Mouse (Mus musculus): ENCODE measurements at regions not wholly inside any gene's neighbourhood (a gene's known extent, or its start where the extent isn't known, plus 50 kb on each side); places are given as distances from the start of the nearest gene placed in this dataset.

DNA sequence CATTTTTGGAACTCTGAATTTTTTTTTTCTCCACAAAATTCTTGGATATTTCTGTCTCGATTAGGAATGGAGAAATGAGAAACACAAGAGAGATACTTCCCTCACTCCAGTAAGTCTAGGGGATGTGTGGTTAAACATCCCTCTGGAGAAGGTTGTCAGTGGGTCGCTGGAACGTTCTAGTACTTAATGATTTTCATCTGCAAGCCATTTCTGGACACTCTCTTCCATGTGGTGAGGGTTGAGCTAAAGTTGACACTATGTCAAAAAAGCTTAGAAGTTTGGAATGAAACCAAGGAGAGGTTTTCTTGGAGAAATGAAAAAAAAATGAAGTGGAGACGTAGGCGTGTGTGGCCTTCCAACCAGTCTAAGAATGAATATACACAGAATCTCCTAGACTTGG is 268.0 kb downstream of the Hhipl2 start:
- Histone ChIP-seq H3K79me2 (ENCODE audit: control insufficient read depth, insufficient read depth) (no peaks in the 10 kb centered on the region), H3ac (ENCODE audit: control insufficient read depth, insufficient read length, low read depth) (no peak overlapping the region), H3K27me3 (ENCODE audit: control insufficient read depth, insufficient read depth, insufficient read length) (no peaks in the 10 kb centered on the region), H3K4me3 (ENCODE audit: insufficient read depth, poor library complexity, severe bottlenecking) (no peak overlapping the region), H3K36me3 (ENCODE audit: control insufficient read depth, insufficient read depth) (no peaks in the 10 kb centered on the region), H3K79me3 (ENCODE audit: low read depth) (no peaks in the 10 kb centered on the region)
- no peak for TF ChIP-seq CTCF (IDR thresholded peaks at IDR 0.05; ENCODE audit: control insufficient read depth, insufficient read depth, insufficient read length)
- no peak for TF ChIP-seq FOSL1 (IDR thresholded peaks at IDR 0.05; ENCODE audit: insufficient read depth, low read length, poor library complexity, severe bottlenecking)
- TF ChIP-seq USF1 (IDR thresholded peaks at IDR 0.05; ENCODE audit: low read depth): no peak
- TF ChIP-seq MAX (IDR thresholded peaks at IDR 0.05): no peak
- no peak for TF ChIP-seq CEBPB (IDR thresholded peaks at IDR 0.05; ENCODE audit: low read depth)
- no peak for TF ChIP-seq MYOD1 (IDR thresholded peaks at IDR 0.05; ENCODE audit: control insufficient read depth, insufficient read length, low read depth)
- TF ChIP-seq MYOG (IDR thresholded peaks at IDR 0.05; ENCODE audit: control insufficient read depth, extremely low read depth, insufficient read length): no peak

DNA sequence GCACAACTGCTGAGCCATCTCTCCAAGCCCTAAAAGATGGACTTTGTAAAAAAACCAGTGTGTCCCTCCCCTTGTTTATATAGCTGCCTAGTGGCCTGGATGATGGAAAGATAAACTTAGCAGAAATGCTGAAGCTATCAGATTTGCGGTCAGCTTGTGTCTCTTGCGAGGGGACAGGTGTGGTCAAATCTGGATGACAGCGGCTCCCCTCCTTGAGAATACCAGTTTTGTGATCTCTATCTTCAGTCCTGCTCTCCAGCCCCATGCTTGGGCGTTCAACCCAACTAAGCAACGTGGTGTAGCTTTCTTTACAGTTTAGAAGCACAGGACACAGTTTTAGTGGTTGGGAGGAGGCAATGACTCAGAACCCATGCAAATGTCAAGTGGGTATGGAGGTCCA is 274.7 kb downstream of the Hhipl2 start:
- TF ChIP-seq MYOG (IDR thresholded peaks at IDR 0.05; ENCODE audit: control insufficient read depth, extremely low read depth, insufficient read length): no peak
- no peak for TF ChIP-seq MYOD1 (IDR thresholded peaks at IDR 0.05; ENCODE audit: control insufficient read depth, insufficient read length, low read depth)
- TF ChIP-seq FOSL1 (IDR thresholded peaks at IDR 0.05; ENCODE audit: insufficient read depth, low read length, poor library complexity, severe bottlenecking): no peak
- no peak for TF ChIP-seq CTCF (IDR thresholded peaks at IDR 0.05; ENCODE audit: control insufficient read depth, insufficient read depth, insufficient read length)
- no peak for TF ChIP-seq CEBPB (IDR thresholded peaks at IDR 0.05; ENCODE audit: low read depth)
- TF ChIP-seq USF1 (IDR thresholded peaks at IDR 0.05; ENCODE audit: low read depth): no peak
- TF ChIP-seq MAX (IDR thresholded peaks at IDR 0.05): no peak
- Histone ChIP-seq H3K27me3 (ENCODE audit: control insufficient read depth, insufficient read depth, insufficient read length) (no peaks in the 10 kb centered on the region), H3K79me2 (ENCODE audit: control insufficient read depth, insufficient read depth) (no peaks in the 10 kb centered on the region), H3K36me3 (ENCODE audit: control insufficient read depth, insufficient read depth) (no peaks in the 10 kb centered on the region), H3K4me3 (ENCODE audit: insufficient read depth, poor library complexity, severe bottlenecking) (no peak overlapping the region), H3K79me3 (ENCODE audit: low read depth) (no peaks in the 10 kb centered on the region), H3ac (ENCODE audit: control insufficient read depth, insufficient read length, low read depth) (no peak overlapping the region)

DNA sequence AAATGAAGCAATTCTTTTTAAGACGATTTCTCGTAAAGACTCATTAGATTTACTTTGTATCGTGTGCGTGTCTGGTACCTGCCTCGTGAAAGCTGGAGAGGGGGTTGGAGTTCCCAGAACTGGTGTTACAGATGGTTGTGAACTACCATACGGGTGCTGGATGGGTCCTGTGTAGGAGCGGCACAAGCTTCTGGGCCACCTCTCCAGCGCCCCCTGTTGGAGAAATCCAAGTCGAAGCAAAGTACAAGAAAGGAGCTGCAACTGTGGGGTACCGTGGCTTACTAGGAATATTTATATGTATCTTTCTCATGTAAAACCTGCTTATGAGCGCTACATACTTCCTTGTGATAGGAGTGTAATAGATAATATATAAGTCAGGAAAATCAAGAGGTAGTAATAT is 281.3 kb downstream of the Hhipl2 start:
- H3K79me2 ChIP-seq (ENCODE audit: control insufficient read depth, insufficient read depth): no peaks in the 10 kb centered on the region
- H3K79me3 ChIP-seq (ENCODE audit: low read depth): no peaks in the 10 kb centered on the region
- no peaks in the 10 kb centered on the region for H3K27me3 ChIP-seq (ENCODE audit: control insufficient read depth, insufficient read depth, insufficient read length)
- H3ac ChIP-seq (ENCODE audit: control insufficient read depth, insufficient read length, low read depth): no peak overlapping the region
- no peak overlapping the region for H3K4me3 ChIP-seq (ENCODE audit: insufficient read depth, poor library complexity, severe bottlenecking)
- TF ChIP-seq MYOG (IDR thresholded peaks at IDR 0.05; ENCODE audit: control insufficient read depth, extremely low read depth, insufficient read length): no peak
- TF ChIP-seq USF1 (IDR thresholded peaks at IDR 0.05; ENCODE audit: low read depth): no peak
- TF ChIP-seq MAX (IDR thresholded peaks at IDR 0.05): no peak
- no peak for TF ChIP-seq FOSL1 (IDR thresholded peaks at IDR 0.05; ENCODE audit: insufficient read depth, low read length, poor library complexity, severe bottlenecking)
- TF ChIP-seq MYOD1 (IDR thresholded peaks at IDR 0.05; ENCODE audit: control insufficient read depth, insufficient read length, low read depth): no peak
- no peak for TF ChIP-seq CTCF (IDR thresholded peaks at IDR 0.05; ENCODE audit: control insufficient read depth, insufficient read depth, insufficient read length)
- TF ChIP-seq CEBPB (IDR thresholded peaks at IDR 0.05; ENCODE audit: low read depth): no peak
- no peaks in the 10 kb centered on the region for H3K36me3 ChIP-seq (ENCODE audit: control insufficient read depth, insufficient read depth)

DNA sequence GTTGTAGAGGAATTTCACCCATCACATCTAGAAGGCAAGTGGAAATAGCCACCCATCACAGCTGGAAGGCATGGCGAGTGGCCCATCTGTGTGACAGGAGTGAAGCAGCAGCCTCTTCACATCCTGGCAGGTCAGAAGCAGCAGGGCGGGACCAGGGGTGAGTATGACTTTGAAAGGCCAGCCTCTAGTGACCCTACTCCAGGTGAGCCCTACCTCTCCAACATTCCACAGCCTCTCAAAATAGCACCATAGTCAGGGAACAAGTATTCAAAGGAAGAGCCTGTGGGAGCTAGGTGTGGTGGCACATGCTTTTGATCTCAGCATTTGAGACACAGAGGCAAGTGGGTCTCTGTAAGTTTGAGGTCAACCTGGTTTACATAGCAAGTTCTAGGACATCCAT is 284.9 kb downstream of the Hhipl2 start:
- Histone ChIP-seq H3K4me3 (ENCODE audit: insufficient read depth, poor library complexity, severe bottlenecking) (no peak overlapping the region), H3K27me3 (ENCODE audit: control insufficient read depth, insufficient read depth, insufficient read length) (no peaks in the 10 kb centered on the region), H3ac (ENCODE audit: control insufficient read depth, insufficient read length, low read depth) (no peak overlapping the region), H3K79me2 (ENCODE audit: control insufficient read depth, insufficient read depth) (no peaks in the 10 kb centered on the region), H3K36me3 (ENCODE audit: control insufficient read depth, insufficient read depth) (no peaks in the 10 kb centered on the region), H3K79me3 (ENCODE audit: low read depth) (no peaks in the 10 kb centered on the region)
- TF ChIP-seq MYOD1 (IDR thresholded peaks at IDR 0.05; ENCODE audit: control insufficient read depth, insufficient read length, low read depth): no peak
- TF ChIP-seq MAX (IDR thresholded peaks at IDR 0.05): no peak
- no peak for TF ChIP-seq CTCF (IDR thresholded peaks at IDR 0.05; ENCODE audit: control insufficient read depth, insufficient read depth, insufficient read length)
- TF ChIP-seq USF1 (IDR thresholded peaks at IDR 0.05; ENCODE audit: low read depth): no peak
- no peak for TF ChIP-seq FOSL1 (IDR thresholded peaks at IDR 0.05; ENCODE audit: insufficient read depth, low read length, poor library complexity, severe bottlenecking)
- no peak for TF ChIP-seq MYOG (IDR thresholded peaks at IDR 0.05; ENCODE audit: control insufficient read depth, extremely low read depth, insufficient read length)
- no peak for TF ChIP-seq CEBPB (IDR thresholded peaks at IDR 0.05; ENCODE audit: low read depth)

DNA sequence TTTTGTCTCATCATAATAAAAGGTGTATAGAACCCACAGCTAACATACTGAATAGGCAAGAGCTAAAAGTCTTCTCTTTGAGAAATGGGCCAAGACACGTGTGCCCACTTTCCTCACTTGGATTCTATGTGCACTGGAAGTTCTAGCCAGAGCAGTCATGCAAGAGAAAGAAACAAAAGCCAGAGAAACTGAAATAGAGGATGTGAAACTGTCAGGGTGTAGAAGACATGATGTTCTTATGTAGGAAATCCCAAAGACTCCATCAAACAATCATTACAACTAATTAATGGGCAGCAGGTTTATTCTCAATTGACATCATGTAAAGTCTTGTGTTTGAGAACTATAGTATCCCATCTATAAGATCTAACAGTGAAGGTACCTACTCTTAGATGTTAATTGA is 294.9 kb downstream of the Hhipl2 start:
- Histone ChIP-seq H3K27me3 (ENCODE audit: control insufficient read depth, insufficient read depth, insufficient read length) (no peaks in the 10 kb centered on the region), H3K4me3 (ENCODE audit: insufficient read depth, poor library complexity, severe bottlenecking) (no peak overlapping the region), H3K79me2 (ENCODE audit: control insufficient read depth, insufficient read depth) (no peaks in the 10 kb centered on the region), H3K36me3 (ENCODE audit: control insufficient read depth, insufficient read depth) (no peaks in the 10 kb centered on the region), H3ac (ENCODE audit: control insufficient read depth, insufficient read length, low read depth) (no peak overlapping the region), H3K79me3 (ENCODE audit: low read depth) (no peaks in the 10 kb centered on the region)
- TF ChIP-seq CEBPB (IDR thresholded peaks at IDR 0.05; ENCODE audit: low read depth) (no peak), CTCF (IDR thresholded peaks at IDR 0.05; ENCODE audit: control insufficient read depth, insufficient read depth, insufficient read length) (no peak), MYOD1 (IDR thresholded peaks at IDR 0.05; ENCODE audit: control insufficient read depth, insufficient read length, low read depth) (no peak), MAX (IDR thresholded peaks at IDR 0.05) (no peak), FOSL1 (IDR thresholded peaks at IDR 0.05; ENCODE audit: insufficient read depth, low read length, poor library complexity, severe bottlenecking) (no peak), MYOG (IDR thresholded peaks at IDR 0.05; ENCODE audit: control insufficient read depth, extremely low read depth, insufficient read length) (no peak), USF1 (IDR thresholded peaks at IDR 0.05; ENCODE audit: low read depth) (no peak)

DNA sequence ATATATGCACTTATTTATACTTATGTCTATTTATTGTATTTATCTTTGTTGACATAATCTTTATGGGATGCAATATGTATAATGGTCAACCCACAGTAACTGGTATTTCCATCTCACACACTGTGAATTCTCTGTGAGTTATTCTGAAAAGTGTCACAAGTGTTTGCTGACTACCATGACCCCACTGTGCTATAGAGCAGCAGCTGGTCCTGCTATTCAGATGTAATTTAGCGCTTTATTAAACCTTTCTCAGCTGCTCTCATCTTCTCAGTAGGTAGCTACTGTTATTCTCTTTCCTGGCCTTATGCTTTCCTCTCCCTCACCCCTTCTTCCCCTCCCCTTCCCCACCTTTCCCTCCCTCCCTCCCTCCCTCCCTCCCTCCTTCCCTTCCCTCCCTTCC is 296.0 kb upstream of the Dusp10 start:
- no peaks in the 10 kb centered on the region for H3K79me2 ChIP-seq (ENCODE audit: control insufficient read depth, insufficient read depth)
- H3K36me3 ChIP-seq (ENCODE audit: control insufficient read depth, insufficient read depth): no peaks in the 10 kb centered on the region
- H3K4me3 ChIP-seq (ENCODE audit: insufficient read depth, poor library complexity, severe bottlenecking): no peak overlapping the region
- H3K27me3 ChIP-seq (ENCODE audit: control insufficient read depth, insufficient read depth, insufficient read length): no peaks in the 10 kb centered on the region
- no peak for TF ChIP-seq MYOD1 (IDR thresholded peaks at IDR 0.05; ENCODE audit: control insufficient read depth, insufficient read length, low read depth)
- no peak for TF ChIP-seq CTCF (IDR thresholded peaks at IDR 0.05; ENCODE audit: control insufficient read depth, insufficient read depth, insufficient read length)
- no peak for TF ChIP-seq USF1 (IDR thresholded peaks at IDR 0.05; ENCODE audit: low read depth)
- no peak for TF ChIP-seq MAX (IDR thresholded peaks at IDR 0.05)
- TF ChIP-seq FOSL1 (IDR thresholded peaks at IDR 0.05; ENCODE audit: insufficient read depth, low read length, poor library complexity, severe bottlenecking): no peak
- TF ChIP-seq CEBPB (IDR thresholded peaks at IDR 0.05; ENCODE audit: low read depth): no peak
- no peak for TF ChIP-seq MYOG (IDR thresholded peaks at IDR 0.05; ENCODE audit: control insufficient read depth, extremely low read depth, insufficient read length)
- H3K79me3 ChIP-seq (ENCODE audit: low read depth): no peaks in the 10 kb centered on the region
- H3ac ChIP-seq (ENCODE audit: control insufficient read depth, insufficient read length, low read depth): no peak overlapping the region
